Mouse (Mus musculus) embryo, embryonic 11 days (tissue): ENCODE data around the gene Rpl9-ps1.

Experiments used
- DNase-seq: peaks from one replicate; pipeline ENCODE4 v3.0.0-alpha.2; 2015

Gene Rpl9-ps1

GRCm38 (mm10) chr11:83619037-83619436 lies 26.4 kb downstream of the Rpl9-ps1 start:
- no peak for DNase-seq

GRCm38 (mm10) chr11:83618238-83618637 lies 27.2 kb downstream of the Rpl9-ps1 start:
- no peak for DNase-seq

GRCm38 (mm10) chr11:83616586-83616985 lies 28.8 kb downstream of the Rpl9-ps1 start:
- no peak for DNase-seq

- no peak for DNase-seq
These were observed 34.5 kb downstream of the Rpl9-ps1 start for GRCm38 (mm10) chr11:83610900-83611299.

GRCm38 (mm10) chr11:83606396-83606795 lies 39.0 kb downstream of the Rpl9-ps1 start:
- DNase-seq = no peak

DNA sequence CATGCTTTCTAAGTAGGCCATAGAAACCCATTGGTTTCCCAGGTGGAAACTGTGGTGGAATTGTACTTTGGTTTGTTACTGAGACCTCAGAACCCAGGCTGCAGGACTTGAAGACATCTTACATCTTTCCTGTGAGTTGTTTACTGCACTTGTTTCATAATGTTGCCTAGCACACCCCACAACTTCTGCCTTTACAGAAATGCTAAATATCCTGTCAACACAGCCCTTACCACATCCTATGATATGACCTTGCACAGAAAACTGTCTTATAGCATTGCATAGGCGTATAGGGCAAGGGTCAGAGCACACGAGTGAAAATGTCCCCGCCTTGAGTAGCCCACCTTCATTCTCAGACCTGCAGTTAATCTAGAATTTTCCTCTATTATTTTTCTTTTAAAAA lies 39.9 kb downstream of the Rpl9-ps1 start:
- DNase-seq = no peak

DNA sequence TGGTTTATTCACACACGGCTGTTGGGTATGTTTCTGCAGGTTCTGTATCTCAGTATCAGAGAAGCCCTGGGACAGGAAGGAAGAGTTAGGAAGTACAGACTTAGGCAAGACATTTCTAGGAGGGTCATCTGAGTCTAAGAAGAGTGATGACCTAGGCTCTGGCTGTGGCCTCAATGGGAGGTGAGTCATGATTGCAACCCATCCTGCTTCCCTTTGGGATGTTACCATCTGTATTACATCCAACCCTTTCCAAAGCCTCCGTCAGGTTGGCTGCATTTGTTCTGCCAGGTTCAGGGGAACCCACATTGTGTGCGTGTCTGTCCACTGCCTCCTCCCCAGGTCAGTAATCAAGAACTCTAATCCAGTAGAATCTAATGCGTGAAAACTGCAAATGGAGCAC lies 40.7 kb downstream of the Rpl9-ps1 start:
- no peak for DNase-seq

DNA sequence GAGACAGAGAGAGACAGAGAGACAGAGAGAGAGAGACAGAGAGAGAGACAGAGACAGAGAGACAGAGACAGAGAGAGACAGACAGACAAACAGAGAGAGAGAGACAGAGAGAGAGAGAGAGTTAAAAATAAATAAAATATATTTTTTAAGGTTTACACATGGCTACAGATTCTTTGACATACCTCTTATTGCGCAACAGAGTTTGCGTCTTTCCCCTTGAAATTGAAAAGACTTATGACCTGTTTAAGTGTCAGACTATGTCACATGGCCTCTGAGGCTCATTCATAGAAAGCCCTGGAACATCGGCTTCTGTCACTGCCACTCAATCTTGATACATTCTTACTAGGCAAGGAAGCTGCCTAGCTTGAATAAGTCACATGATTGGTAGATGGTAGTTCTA lies 42.0 kb downstream of the Rpl9-ps1 start:
- DNase-seq = no peak

DNA sequence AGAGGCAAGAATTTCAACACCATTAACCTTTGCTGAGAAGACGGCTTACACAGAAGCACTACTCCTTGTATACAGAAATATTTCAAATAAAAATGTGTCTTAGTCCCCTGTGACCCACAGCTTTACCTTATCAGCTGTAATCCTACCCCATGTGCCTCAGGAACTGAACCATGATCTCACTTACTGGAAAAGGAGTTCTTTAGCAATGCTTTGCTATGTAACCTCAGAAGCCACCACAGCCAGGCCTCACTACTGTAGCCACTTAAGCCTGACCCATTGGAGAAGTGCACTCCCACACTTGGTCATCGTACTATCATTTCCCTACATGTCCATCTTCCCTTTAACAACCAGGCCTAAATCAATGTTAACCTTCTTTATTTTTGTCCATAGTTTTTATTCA lies 44.8 kb downstream of the Rpl9-ps1 start:
- DNase-seq = no peak

DNA sequence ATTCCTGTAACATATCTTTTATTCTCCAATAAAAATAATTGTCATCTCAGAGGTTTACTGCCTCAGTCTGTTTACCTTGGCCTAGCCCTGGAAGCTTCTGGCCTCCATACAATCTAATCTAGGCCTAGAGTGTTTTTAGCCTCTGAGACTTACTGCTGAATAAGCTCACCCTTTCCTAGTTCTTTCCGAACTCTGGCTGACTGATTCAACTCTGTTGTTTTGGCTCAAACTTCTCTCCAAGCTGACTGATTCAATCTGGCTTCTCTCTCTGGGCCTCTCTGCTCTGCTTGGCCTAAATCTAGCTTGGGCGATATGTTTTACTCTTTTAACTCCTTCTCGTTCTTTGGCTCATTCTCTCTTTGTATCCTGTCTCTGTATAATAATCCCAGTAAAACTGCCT lies 46.4 kb downstream of the Rpl9-ps1 start:
- DNase-seq = no peak

GRCm38 (mm10) chr11:83598207-83598837 lies 47.1 kb downstream of the Rpl9-ps1 start:
- DNase-seq = no peak

DNA sequence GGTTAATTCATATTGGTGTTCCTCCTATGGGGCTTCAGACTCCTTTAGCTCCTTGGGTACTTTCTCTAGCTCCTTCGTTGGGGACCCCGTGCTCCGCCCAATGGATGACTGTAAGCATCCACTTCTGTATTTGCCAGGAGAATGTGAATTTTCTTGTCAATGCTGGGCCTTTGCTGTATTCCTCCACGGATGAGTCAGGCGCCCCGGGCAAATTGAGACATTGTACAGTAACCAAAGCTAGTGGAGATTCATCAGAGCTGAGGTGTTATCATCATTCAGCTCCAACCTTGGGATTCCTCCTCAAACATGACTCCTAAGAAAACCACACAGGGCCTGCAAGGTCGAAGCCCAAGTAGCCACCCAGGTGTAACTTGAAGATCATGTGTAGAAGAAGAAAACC lies 47.6 kb downstream of the Rpl9-ps1 start:
- no peak for DNase-seq

DNA sequence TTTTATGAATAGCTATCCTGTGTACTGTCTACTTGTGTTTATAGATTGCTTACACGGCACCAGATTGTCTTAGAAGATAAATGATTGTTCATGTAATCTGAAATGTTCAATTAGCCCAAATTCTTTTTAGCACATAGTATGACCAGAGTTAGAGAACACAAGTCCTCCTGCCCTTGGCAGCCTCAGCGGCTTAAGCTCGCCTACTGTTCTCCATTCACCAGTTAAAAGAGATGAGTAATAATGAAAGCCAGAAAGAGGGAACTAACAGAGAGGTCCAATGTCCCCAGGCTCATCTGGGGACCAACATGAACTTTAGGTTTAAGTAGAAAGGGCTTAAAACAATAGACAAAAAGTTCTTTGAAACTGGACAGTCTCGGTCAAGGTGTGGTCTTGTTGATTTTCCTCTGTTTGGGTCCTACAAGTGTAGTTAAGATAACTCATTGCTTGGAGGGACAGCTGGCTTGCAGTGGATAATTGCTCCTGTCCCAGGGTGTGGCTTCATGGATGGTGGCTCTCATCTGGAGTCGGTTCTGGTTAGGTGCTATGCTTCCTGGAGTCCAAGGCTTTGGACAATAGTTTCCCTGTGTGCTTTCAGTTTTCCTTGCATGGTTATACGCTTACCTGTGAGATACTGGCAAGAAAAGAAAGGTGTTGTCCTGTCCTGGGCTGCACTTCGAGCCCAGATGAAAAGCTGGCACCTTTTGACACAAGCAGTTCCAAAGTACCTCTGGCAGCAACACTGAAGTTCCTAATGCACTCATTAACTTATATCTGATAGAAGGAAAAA lies 49.6 kb downstream of the Rpl9-ps1 start:
- DNase-seq = no peak
